Mouse (Mus musculus): ENCODE data around the gene Zscan18.
"Not testable (repeated sequence)": the region's sequence is repeated elsewhere in the genome, so short reads cannot be mapped to it uniquely, and the experiment has no call there.

Zscan18 gene

GRCm38 (mm10) chr7:12802866-12803726 is at the start of gene Zscan18:
Gene Zscan18 (minus strand): TSS chr7:12803635.
- in situ Hi-C loops (cut with MboI, MseI) = no loop called here

DNA sequence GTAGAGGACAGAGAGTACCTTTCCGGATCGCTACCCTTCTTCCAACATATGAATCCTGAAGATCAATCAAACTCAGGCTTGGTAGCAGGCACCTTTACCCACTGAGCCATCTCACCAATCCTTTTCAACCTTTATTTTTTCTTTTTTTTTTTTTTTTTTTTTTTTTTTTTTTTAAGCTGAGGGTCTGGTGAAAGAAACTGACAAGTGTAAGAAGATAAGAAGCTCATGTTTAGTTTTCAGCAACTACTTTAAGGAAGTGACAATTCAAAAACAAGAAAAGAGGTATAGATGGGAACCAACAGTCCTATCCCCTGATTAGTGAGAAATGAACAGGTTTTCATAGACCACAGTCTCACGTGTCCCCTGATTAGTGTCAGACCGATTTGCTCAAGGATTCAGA is 32.3 kb upstream of the Zscan18 start:
- in situ Hi-C loops (cut with MboI, MseI) = no loop called here

DNA sequence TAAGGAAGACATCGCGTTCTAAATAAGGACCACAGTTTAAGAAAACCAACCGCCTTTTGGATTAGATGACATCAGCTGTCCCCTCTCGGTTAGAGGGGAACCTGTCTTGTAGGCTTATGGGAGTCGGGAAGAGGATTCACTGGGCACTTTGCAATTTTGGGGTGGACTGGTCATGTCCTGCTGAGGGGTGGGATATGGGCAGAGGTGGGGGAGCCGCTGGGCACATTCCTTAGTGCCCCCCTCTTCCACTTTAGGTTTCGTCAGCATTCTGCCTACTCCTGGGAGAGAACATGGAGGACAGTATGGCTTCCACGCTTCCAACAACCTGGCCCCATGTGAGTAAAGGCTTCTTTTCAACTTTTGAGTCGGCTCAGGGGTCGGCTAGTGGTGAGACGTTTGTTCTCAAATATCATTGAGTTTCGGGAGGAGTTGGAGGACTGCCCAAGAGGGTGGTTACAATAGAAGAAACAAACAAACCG is 31.8 kb upstream of the Zscan18 start:
- in situ Hi-C loops (cut with MboI, MseI) = no loop called here

DNA sequence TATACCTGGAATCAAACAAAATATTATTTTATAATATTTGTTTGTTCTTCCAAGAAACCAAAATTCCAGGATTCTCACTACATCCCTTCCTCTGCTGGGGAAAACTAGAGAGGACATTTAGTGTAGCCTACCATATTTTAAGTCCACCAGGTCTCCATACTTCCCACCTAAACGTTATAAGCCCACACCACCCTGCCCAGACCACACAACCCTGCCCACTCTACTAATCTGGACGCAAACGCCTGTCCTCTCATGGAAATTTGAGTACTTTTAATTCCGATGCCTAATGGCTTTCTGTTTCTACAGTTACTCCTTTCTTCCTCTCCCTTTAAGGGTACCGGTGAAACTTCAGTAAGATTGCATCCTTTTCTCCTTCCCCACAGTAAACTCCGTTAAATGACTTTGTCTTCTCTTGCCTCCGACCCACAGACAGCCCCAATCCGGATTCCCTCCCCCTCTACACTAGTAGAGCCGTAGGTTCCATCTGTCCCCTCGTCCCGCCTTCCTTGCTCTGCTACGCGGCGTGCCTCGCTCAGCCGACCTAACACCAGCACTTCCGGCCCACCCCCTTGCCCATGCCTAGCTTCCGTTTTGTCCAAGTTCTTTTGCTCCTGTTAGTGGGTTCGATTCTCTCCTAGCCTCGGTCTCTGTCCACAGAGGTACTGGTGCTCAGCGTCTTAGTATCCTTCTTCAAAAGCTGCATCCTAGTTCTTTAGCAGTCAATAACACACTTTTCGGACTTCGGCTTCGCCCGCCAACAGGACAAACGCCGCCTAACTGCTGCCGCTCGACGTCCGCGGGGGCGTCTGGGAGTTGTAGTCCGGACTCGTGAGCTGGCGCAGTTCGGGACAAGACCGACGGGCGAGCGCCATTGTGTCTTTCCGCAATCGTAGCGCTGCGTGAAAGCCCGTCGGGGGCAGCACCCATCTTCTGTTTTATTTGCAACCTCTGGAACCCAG is 31.0 kb upstream of the Zscan18 start, which contains the start of gene Zfp110:
Zfp110 (plus strand) TSS at position 600 of the 959 bp plus-strand sequence.
- in situ Hi-C loops (cut with MboI, MseI) = no loop called here

DNA sequence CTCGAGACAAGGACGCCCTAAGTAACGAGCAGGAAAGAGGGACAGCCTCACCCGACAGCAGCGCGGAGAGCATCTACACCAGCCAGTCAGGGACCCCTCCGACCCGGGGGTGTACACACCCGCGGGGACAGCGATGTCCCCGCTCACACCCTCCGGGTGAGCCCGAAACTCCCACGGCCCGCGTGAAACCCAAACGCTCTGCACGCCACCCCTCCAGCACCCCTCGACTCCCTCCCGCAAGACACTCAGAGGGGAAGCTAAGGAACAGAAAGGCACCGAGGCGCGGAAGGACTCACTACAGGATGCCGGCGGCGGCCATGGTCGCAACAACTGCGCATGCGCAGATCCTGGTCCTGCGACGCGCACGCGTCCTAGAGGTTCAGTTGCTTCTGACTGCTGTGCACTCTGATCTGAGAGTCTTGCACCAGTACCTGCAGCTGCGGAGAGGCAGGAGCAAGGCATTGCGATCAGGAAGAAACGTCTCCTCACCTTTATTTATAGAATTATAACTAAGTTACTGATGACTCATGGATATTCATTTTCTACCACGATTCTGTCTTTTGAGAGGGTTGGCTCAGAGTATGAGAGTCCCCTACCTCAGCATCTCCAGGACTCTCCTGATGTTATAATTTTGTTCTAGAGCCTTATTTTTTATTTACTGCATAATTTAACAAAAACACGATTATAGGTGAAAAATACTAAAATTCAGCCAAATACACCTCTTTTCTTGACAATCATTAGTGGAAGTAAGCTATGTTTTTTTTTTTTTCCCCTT is 15.3 kb upstream of the Zscan18 start, which contains the start of gene Zfp329:
Zfp329 (minus strand) TSS at position 338 of the 775 bp plus-strand sequence.
- in situ Hi-C loops (cut with MboI, MseI) = no loop called here

- in situ Hi-C loops (cut with MboI, MseI) = no loop called here
Measured at GRCm38 (mm10) chr7:12815566-12815965, 12.1 kb upstream of the Zscan18 start.

DNA sequence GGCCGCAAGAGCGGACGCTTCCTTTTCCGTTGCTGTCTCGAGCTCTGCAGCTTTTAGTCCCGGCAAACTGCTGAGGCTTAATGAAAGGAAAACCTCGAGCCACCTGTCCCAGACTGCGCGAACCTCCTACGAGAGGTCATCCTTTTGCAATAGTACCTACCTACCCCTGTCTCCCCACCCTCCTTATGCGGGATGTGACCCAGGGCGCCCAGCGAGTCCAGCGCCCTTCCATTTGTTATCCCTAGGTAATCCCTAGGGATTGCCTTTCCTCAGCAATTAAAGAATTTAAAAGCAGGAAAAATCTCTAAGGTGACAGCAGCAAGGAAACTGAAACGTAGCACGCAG is 264 bp upstream of the Zscan18 start:
- in situ Hi-C loops (cut with MboI, MseI) = no loop called here

DNA sequence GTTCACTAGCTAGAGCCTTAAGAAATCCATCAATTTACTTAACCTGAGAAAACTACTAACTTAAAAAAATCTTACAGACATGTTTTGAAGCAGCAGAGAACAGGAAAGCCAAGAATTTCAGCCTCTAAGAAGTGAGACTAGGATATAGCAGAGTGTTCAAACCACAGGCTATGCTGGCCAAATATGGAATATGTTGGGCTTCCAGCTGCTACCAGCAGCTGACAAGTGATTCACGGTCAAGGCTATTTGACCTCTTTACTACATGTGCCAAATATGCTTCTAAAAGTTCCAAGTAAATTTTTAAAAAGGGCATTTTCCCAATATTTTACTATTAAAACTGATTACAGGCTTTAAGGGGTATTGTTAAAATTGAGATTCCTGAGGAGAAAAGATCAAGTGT is 3.9 kb downstream of the Zscan18 start:
- in situ Hi-C loops (cut with MboI, MseI) = no loop called here

GRCm38 (mm10) chr7:12797971-12798370 is 5.5 kb downstream of the Zscan18 start:
- in situ Hi-C loops (cut with MboI, MseI) = no loop called here

GRCm38 (mm10) chr7:12792624-12793023 is 10.8 kb downstream of the Zscan18 start:
- in situ Hi-C loops (cut with MboI, MseI) = not testable (repeated sequence)

GRCm38 (mm10) chr7:12788025-12788424 is 15.4 kb downstream of the Zscan18 start:
- in situ Hi-C loops (cut with MboI, MseI) = no loop called here

- in situ Hi-C loops (cut with MboI, MseI) = no loop called here
Measured at GRCm38 (mm10) chr7:12787333-12787732, 16.1 kb downstream of the Zscan18 start.

GRCm38 (mm10) chr7:12780151-12780830 is 23.1 kb downstream of the Zscan18 start:
- in situ Hi-C loops (cut with MboI, MseI) = no loop called here

- in situ Hi-C loops (cut with MboI, MseI) = no loop called here
Measured at GRCm38 (mm10) chr7:12779782-12780150, 23.7 kb downstream of the Zscan18 start.

DNA sequence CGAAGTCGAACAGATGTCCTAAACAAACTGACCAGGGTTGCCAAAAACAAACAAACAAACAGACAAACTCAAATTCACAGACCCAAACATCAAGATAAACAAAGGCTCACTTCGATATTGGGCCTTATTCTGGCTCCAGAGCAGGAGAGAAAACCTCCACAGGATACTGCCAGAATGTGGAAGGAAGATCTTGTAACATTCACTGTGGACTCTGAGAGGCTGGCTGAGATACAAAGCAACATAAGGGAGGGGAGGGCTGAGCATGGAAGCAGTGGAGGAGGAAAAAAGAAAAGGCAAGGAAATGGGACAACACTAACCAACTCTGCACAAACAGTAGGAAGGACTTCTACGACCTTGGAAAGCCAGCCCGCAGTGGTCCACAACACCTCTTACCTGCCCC is 24.3 kb downstream of the Zscan18 start:
- in situ Hi-C loops (cut with MboI, MseI) = no loop called here

DNA sequence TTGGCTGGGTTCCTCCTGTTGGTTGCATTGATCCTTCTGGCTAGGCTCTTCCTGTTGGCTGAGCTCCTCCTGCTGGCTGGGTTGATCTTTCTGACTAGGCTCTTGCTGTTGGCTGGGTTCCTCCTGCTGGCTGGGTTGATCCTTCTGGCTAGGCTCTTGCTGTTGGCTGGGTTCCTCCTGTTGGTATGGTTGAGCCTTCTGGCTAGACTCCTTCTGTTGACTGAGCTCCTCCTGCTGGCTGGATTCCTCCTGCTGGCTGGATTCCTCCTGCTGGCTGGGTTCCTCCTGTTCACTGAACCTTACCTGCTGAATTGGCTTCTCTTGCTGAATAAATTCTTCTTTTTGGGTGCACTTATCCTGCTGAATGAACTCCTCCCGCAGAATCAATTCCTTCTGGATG is 28.8 kb downstream of the Zscan18 start:
- in situ Hi-C loops (cut with MboI, MseI) = no loop called here

GRCm38 (mm10) chr7:12774111-12774510 is 29.3 kb downstream of the Zscan18 start:
- in situ Hi-C loops (cut with MboI, MseI) = no loop called here

DNA sequence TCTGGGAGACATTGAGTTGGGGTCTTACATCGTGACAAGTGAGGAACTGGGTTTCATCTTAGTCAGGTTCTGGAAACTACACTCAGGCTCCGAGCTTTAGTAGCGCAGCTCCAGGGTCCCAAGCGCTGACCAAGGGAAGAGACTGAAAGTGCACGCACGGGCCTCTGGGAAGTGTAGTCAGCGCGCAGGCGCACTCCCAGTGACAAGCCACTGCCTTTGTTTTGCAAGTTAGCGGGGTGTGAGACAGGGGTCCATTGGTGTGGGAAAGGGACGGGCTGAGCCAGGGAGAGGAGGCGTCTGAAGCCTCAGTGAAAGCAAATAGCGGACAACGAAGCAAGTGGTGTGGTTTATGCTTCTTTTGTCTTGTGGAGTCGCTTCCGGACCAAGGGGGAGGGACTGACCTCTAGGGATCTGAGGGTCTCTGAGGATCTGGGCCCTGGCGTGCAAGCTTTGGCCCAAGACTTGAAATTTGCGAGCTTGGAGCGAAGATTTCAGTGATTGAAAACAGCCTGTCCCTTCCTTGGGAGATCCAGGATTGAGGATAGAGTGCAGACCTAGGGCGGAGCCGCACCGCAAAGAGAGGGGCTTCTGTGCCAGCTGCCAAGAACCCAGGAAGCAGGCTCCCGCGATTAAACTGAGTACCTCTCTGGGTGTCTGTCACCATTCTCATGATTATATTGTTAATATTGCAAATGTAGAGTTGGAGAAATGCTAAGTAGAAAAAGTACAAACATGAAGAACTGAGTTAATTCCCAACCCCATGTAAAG is 53.8 kb downstream of the Zscan18 start:
- in situ Hi-C loops (cut with MboI, MseI) = no loop called here

GRCm38 (mm10) chr7:12734904-12735303 is 68.5 kb downstream of the Zscan18 start, which contains the start of gene Vmn2r56:
Gene Vmn2r56 (minus strand): TSS chr7:12735004.
- in situ Hi-C loops (cut with MboI, MseI) = no loop called here
